Mouse (Mus musculus) left cerebral cortex, adult 18-20 months (tissue): ENCODE results near the gene Grap2. TPM values are rescaled to one million over a fixed set of nuclear protein-coding genes. Genes with fewer than 3 reads are reported as not detected.

Experiments
- DNase-seq, 2 experiments: peaks; one replicate each; pipeline ENCODE4 v3.0.0; 2021 to 2022; ENCODE audit warnings: low spot score in 2 of 2, mixed read lengths in 1 of 2
- total RNA-seq, 2 experiments: library from RNA; stranded (reverse); gene quantifications; 2 replicates each; pipeline ENCODE4 v1.2.3; 2021

Gene Grap2
- total RNA-seq, 2 experiments from 2014 or later = 0.33 to 0.56 TPM

DNA sequence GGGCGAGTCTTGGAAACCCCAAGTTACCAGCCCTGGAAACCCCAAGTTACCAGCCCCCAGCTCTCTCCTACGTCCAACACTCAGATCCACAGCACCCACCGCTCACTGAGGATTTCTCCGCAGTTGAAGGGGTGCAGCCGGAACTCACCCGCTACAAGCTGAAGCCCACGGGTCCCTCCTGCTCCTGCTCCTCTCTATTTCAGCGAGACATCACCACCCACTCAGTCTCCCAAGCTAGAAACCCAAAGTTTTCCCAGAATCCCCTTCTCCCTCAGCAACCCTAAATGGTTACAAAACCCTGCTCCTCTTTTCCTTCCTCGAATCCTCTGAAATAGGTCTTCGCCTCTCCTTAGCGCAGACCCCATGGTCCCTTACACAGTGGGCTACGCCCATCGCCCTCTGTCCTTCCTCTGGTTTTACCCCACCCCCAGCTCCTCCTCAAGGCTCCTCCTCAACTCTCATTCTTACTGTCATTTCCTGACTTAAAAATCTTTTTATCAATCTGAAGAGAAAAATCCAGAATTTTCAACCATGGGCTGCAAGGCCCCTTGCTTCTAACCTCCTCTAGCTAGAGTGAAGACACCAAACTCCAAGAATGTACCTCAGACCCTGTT lies 60.0 kb downstream of the Grap2 start:
- DNase-seq = peak; percentile 53 to 68

DNA sequence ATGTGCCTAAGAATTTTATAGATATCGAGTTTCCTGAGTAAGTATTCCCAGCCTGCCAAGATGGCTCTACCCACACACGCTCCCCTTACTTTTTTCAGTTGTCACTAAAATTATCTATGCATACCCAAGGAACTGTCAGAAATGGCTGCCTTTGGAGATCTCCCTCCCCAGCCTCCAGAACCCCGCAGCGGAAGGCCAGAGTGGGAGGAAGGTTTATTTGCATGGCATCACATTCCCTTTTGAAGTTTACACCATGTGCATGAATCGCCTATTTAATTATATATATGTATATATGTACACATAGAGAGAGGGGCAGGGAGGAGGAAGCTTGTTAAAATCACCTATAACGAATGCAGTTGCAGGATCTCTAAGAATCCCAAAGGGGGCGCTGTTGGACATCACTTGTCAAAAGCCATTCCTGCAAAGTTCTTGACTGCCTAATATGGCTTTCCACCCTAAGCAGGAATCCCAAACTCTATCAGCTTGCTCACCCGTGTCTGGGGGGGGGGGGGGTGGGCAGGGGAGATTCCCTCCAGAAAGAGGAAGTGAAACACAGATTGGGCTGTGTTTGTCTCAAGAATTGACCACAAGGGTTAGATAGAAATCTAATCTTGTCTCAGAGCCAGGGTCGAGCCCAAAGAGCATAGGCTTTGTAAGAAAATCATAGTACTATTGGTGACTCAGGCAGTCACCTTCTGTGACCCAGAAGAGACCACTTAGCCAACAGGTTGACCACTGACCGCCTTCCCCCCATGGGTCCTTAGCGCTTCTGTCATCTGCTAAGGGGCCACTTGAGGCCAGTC lies 62.2 kb downstream of the Grap2 start:
- peak; percentile 63 to 74 for DNase-seq

DNA sequence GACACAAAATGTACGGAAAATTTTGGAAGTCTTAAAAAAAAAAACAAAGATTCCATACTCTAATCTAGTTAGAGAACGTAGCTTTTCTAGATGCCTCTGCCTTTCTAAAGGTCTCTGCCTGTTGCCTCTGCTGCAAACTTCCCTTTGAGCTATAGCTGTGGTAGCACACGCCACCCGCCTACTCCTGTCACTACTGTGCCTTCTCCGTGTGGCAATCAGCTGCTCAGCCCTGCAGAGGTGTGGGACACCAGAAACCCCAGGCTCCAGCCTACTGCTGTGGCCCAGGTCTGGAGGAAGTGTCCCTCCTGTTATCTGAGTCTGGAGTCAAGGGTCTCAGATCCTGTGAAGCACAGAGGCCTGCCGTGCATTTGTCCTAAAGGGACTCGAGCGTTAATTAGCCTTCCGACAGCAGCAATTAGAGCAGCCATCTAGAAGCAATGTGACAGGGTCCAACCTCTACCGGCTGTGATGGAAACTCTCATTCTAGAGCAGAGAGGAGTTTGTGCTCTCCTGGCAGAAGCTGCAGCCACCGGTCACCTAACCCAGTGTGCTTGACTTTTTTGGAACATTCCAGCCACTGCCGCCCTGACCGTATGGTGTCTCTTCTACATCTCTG lies 64.5 kb downstream of the Grap2 start:
- DNase-seq = no peak

DNA sequence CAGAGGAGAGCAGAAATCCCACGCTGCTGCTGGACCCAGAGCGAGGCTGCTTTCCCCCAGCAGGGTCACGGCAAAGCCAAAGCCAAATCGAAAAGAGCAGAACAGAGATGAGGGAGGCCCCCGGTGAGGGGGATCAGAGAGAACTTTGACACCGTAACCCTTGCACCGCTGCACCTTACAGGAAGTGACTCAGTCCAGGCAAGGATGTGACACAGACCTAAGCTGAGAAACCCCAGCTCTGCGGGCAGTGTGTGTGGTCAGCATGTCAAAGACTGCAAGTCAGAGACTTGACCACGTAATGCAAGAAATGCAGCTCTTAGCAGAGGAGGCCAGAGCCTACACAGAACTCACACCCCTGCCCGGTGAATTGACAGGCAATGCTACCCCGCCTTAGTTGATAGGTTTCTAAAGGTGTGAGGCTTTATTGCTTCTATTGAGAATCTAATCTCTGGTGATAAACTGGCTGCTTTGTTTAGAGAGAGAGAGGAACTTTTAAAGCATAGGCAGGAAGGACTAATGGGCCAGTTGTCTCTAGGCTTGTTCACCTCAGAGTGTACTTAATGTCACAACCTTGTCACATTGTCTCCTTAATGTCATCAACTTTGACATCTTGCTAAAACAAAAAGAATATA lies 66.8 kb downstream of the Grap2 start:
- DNase-seq = no peak

DNA sequence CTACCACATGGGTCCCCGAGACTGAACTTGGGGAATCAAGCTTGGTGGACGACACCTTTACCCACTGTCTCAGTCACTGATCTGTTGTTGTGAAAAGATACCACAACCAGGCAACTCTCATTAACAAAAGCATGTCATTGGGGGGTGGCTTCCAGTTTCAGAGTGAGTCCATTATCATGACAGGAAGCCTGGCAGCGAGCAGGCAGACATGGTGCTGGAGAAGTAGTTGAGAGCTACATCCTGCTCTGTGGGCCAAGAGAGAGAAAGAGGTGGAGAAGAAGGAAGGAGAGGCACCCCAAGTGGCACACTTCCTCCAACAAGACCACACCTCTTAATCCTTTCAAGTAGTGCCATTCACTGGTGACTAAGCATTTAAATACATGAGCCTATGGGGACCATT lies 67.5 kb downstream of the Grap2 start:
- DNase-seq = no peak

DNA sequence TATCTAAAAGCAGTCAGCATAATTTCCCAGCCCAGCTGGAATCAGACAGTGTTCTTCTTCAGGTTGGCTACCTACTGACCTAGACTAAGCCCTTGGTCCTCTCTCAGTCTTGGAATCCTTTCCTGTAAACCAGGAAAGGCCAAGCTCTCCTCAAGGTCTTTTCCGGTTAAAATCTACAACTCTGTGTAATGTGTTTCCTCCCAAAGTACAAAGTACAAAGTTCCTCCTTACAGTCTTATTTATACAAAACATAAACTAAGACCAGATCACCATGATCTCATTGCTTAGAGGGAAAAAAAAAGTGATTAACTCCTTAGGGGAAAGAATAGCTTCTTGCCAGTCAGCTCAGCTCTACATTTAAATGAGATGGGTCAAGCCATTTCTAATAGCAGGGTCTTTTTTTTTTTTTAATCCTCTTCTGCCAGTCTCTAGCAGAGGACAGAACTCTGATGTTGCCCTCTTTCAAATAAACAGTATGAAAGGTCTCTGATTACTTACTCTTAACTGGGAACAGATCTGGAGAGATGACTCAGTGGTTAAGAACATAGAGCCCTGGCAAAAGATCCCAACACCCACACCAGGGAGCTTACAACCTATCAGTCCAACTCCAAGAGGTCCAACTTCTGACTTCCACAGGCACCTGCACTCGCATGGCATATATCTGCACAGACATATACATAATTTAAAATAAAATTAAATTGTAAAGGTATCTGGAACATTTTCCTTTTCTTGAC lies 69.5 kb downstream of the Grap2 start:
- no peak for DNase-seq

DNA sequence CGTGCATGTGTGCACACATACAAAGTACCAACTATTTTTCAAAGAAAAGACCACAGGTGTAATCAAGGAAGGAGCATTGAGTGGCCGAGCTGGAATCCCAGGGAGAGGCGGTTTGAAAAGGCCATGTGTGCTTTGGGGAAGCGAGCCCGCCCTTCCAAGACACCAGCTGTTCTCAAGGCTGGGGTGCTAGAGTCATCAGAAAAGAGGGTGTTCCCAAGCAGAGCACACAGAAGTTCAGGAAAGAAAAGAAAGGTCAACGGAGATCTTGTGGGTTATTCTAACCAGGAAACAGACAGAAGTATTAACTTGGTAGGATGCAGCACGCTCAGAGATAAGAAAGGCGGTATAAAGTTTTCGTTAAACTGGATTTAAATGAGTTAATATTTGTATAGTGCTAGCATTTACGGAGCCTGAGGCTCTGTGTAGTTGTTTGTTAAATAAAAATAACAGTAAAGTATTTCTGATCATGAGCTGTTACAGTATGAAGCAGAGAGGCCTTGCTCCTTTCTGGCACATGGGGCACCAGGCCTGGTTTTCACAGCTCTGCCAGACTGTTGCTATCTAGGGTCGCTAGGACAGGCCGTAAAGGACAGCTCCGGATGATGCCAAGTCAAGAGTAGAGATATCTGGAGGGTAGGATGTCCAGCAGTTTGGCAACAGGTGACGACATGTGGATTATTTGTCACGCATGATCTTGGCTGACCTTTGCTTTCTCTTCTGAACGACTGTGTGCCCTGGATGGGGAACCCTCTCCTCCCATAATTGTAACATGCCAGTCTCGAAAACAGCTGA lies 72.8 kb downstream of the Grap2 start:
- DNase-seq = no peak

DNA sequence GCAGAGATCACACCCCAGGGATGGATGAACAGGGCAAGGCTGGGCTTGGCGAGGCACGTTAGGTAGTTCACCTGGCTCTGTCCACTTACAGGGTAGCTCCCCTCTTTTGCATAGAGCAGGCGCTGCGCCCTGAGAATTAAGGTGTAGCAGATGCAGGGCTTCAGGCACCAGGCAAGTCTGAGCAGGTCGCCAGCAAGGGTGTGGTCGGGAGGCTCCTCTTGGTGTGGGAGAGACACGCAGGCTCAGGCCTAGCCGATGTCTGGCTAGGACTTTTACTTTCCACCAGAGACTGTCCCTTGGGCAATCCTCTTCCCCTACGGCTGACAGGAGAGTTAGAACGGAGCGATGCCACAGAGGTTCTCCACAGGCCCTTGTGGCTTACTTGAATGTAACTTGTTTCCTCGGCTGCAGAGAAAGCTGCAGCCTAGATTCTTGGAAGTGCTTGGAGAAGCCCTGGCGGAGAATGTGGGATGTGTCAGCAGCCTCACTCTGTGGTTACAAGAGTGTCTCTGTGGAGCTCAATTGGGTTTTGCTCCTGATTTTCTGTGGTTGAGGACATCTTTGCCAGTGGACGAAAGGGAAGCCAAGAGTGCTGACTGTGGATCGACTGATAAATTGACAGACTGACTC lies 76.7 kb downstream of the Grap2 start:
- DNase-seq = peak in 1 of 2 experiments; percentile 55

DNA sequence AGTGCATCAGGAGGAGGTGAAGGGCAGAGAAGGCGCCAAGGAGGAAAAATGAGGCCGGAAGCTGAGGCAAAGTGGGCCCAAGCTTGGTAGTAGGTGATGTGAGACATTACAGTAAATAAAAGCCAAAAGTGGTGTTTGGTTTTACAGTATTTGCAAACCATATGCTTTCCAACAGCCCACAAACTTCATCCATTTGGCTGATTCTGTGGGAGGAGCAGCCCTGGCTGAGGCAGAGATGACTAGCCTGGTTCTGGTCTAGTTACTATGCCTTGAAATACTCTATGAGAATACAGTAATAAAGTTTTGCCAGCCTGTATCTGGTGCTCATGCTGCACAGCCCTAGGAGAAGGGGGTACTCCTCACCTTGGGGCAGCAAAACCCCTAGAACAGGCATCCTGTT lies 78.0 kb downstream of the Grap2 start:
- peak in 1 of 2 experiments; percentile 52 for DNase-seq

DNA sequence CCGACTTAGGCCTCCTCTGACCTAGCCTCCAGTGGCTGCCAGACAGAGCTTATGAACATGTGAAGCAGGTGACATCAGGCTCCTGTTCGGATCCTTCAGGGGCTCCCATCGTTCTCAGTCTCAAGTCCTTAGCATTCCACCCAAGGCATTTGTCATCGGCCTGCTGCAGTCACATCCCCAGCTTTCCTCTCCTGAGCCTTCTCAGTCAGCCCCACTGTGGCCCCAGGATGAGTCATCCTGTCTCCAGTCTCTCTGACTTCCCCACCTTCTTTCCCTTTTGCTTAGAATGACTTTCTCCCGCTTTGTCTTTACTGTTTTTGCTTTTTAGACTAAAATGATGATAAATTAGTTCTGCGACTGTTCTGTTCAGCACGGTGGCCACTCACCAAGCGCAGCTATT lies 81.5 kb downstream of the Grap2 start:
- DNase-seq = no peak

DNA sequence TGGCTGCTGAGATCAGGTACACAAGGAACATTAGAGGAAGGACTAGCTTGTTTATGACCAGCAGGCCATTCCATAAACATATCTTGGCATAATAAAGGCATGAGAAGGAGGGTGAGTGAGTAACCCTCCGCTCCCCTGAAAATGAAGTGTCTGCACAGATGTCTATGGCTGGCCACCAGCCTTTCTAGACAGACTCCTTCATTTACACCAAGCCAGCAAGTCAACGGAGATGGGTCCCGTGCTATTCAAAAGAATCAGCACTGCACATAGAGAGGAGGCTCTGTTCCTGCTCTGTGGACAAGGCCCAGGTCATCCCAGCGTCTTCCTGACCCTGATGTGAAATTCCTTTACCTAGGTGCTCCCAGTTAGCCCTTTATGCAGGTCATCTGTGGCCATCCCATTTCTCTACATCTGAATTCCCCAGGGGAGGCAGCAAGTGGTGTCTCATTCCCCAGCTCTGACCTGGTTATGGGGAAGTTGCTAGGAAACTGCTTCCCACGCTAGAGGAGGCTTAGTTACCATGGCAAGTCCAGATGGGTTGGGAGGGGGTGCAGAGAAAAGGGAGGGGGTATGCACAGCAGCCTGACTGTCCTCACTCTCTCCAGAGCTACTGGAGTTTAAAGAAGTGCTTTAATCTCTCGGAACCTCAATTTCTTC lies 86.5 kb downstream of the Grap2 start:
- peak; percentile 34 to 57 for DNase-seq

DNA sequence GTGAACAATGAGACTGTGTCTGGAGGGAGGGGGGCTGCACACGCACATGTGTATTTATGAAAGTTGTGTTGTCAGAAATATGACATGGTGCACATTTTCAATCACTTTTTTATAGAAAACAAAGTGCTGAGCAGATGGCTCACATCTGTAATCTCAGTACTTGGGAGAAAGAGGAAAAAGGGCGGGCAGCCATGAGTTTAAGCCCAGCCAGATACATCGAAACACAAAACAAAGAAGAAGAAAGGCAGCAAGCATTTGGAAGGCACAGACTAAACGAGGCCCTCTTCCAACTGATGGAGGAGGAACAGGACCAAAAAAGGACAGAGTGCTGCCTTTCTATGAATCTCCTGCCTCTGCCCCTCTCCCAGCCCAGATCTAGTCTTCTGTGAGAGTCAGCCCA lies 88.6 kb downstream of the Grap2 start:
- no peak for DNase-seq

DNA sequence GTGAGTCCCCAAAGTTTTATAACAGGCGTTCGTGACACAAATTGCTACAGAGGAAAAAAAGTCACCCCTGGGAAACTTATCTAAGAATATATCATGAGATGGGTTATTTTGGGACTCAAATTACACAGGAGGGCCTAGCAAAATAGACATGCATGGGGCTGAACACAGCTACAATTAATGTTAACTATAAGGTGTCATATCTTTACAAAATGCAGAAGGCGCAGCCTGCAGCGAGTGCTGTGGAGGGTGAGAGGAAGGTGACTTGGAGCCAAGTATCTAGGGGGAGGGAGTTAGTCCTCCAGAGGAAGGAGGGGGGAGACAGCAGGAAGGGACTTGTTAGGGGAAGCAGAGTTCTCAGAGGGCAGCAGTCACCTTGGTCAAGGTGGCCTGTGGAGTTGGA lies 92.0 kb downstream of the Grap2 start:
- no peak for DNase-seq

DNA sequence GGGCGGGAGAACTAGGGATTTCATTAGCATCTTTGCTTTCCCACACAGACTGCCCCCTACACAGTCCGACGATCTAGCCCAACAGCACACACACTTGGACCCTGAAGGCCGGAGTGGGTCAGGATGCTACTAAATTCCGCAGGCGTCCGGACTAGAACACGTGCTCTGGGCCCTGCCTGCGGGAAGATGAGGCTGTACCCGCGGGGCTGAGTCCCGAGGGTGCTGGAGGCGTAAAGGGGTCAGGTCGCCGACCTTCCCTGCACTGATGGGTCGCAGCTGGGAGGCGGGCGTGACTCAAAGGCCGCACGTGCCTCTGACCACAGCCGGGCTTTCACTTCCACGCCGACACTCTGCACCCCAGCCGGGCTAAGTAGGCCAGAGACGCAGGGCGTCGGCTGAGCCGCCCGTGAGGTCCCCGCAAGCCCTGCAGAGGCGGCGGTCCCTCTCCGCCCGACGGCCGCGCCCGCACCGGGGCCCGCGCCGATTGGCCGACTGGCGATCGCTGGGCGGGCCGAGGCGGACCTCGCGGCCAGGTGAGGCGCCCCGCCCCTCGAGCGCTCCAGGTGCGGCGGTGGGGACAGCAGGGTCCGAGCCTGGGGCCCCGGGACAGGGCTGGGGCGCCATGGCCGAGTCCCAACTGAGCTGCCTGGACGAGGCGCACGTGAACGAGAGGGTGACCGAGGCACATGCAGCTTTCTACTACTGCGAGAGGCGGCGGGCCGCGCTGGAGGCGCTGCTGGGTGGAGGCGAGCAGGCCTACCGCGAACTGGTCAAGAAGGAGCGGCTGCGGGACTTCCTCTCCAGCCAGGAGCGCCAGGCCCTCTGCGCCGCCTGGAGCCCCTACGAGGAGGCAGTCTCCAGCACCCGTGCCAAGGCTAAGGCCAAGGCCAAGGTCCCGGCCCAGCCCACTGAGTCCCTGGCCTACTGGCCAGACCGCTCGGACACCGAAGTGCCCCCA lies 99.2 kb downstream of the Grap2 start, which contains the start of gene Fam83f:
Fam83f (plus strand) TSS at position 553 of the 958 bp plus-strand sequence.
- no peak for DNase-seq

DNA sequence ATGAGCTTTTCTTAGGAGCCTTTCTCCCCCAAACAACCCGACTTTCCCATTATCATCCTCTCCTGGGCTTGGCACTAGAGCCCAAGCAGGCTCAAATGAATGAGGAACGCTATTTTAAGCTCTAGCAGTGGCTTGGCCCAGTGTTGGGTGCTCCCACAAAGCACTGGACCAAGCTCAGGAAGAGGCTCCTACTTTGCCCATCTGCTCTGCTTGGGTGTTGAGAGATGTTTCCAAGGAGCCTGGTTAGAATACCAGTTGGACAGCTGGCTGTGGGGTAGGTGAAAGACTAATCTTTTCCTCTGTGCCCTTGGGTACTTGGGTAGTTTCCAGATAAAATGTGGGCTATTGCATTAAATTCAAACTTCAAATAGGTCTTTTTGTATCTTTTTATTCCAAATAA lies 100.4 kb downstream of the Grap2 start:
- peak in 1 of 2 experiments; percentile 53 for DNase-seq

DNA sequence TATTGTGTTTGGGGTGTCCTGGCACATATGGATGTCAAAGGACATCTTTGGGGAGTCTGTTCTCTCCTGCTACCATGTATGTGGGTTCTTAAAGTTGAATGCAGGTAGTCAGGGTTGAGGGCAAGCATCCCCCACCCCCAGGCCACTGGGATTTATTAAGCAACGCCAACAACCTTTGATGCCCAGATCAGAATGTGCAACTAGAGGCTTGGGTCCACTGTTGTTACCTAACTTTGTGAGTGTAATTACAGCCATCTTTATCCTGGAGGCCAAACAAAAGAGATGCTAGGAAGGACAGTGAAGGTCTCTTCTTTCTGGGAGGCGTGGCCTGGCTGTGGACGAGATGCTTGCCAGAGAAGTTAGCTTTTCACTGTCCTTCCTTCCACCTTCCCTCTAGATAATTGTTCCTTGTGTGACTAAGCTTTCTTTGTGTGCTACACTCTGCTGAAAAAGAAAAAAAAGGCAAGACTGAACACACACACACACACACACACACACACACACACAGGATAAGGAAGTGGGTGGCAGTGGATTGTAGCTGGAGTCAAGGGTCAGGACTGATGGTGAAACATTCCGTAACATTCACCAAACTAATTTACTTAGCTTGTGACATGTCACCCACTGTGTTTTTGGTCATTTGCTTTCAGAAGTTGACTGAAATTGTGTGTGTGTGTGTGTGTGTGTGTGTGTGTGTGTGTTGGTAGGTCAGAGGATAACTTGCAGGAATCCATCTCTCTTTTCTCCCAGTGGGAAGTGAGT lies 101.1 kb downstream of the Grap2 start:
- DNase-seq = no peak

DNA sequence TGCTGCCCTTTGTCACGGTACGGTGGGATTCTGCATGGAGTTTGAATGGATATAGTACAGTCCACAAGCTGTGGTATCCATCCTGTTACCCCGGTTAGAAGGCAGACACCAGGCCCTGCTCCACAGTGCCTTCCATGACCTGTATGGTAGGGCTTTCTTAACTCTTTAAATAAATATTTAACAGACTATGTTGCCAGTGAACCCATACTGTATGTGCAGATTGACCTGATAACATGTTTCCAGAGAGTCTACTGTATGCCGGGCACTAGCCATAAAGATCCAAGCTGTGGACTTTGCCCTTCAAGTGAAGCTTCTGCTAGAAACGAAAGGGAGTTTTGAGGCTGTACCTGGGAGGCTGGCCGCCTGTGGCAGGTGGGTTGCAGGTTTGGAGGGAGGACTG lies 102.3 kb downstream of the Grap2 start:
- no peak for DNase-seq
